Mouse (Mus musculus) liver, embryonic 14.5 days (tissue): ENCODE data around the gene Vwa3a.

Source experiments
- CTCF ChIP-seq: IDR thresholded peaks from 2 replicates; pipeline ENCODE4 v1.5.1; 2016; ENCODE audit warnings: antibody characterized with exemption, low read depth, control low read depth
- EP300 ChIP-seq: IDR thresholded peaks from 2 replicates; pipeline ENCODE4 v1.6.1; 2016; ENCODE audit warnings: antibody characterized with exemption, low read depth

DNA sequence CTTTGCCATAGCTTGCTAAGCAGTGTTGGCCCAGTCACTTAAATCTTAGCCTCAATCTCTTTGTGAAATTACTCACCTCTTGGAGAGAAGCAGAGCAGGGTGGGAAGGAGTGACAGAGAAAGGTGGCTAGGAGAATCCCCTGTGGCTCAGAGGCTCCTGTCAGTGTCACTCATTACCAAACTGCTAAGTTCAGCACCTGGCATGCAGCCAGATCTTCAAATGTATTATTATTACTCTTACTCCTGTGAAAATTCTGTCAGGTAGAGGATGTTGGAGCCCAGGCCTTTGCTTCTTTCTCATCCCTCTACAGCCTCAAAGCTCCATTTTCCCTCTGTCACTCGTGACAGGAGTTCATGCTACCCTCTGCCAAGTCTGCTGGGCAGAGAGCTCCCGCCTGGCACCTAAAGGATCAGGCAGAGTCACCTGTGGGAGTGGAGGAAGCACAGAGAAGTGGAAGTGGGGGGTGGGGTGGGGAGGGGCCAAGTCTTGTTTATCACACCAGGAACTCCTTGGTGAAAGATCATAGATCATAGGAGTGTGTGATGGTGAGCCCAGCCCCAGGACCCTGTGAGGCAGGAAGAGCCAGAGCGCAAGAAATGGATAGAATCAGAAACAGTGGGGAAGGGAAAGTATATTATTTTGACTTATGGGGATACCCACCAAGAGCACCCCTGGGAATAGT lies 109.9 kb downstream of the Vwa3a start:
- TF ChIP-seq CTCF (no peak), EP300 (no peak)
